Mouse (Mus musculus): ENCODE results near the gene Igf2. TPM values are rescaled to one million over a fixed set of nuclear protein-coding genes. Genes with fewer than 3 reads are reported as not detected.
A peak's percentile ranks its signal among the peaks of the same experiment; 100 is the strongest.

Igf2 gene
- polyA plus RNA-seq, 1 experiment from 2014 or later = 1,001 TPM

- WGBS = 77% methylated on average over 2 of the region's 2 CpGs
- H3K36me3 ChIP-seq = no peaks in the 10 kb centered on the region
- no peak for ATAC-seq (ENCODE audit: insufficient read depth, low FRiP score, low read depth)
Measured at GRCm38 (mm10) chr7:142613077-142613476, 53.5 kb downstream of the Igf2 start.

DNA sequence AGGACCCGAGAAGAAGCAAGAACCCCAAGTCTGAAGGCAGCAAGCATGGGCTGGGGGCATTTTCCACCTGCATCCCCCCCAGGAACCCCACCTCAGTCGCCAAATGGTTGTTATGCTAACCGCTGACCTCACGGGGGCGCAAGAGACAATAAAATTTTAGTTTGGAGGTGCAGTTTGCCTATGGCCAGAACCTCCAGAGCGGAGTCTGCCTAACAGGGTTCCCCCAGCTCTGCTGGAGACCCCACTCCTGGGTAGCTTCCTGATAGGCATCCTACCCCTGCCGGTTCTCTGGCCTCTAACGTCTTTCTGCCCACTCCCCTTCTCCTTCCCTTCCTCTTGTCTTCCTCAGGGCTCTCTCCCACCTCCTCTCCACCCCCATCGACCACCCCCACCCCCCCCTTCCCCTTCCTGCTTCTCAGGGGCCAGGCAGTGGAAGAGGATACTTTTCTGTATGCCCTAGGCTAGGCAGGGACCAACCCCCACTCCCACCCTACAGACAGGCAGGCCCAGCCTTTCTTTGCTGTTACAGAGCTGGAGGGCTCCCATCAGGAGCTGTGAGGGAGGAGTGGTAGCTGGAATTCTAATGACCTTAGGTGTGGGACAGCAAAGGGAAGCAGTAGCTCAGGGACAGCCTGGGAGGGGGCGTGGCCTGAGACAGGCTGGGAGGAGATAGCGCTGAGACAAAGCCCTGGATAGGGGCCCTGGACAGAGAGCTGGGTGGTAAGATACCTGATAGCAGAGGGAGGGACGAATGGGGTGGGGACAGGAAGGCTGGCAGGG, 55.8 kb downstream of the Igf2 start:
- H3K27ac ChIP-seq = peak overlapping the region; percentile 78

More at GRCm38 (mm10) chr7:142613077-142613476, 53.5 kb downstream of the Igf2 start:
- Histone ChIP-seq H3K4me3 (replicated peaks) (no peak overlapping the region), H3K4me2 (no peak overlapping the region), H3K9ac (no peak overlapping the region), H3K9me3 (no peaks in the 10 kb centered on the region), H3K4me1 (peaks cover 14% of the 10 kb centered on the region), H3K27me3 (replicated peaks) (no peaks in the 10 kb centered on the region), H3K27ac (no peak overlapping the region)

DNA sequence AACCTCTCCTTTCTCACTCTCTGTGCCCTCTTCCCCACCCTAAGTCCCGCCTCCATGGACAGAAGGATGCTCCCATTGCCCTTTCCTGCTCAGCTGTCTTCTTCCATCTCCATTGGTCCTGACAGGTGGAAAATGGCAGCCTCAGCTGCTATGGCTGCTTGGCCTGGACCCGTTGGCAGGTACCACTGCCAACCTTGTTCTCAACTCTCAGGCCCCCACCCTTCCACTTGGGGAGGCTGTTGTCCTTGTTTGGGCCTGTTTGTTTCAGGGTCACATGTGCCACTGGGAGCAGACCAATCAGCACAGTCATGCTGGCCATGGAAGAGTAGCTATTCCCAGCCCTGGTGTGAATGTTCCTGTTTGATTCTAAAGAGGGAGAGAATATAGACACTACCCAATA, 65.7 kb downstream of the Igf2 start:
- H3K36me3 ChIP-seq = no peaks in the 10 kb centered on the region
- H3K4me1 ChIP-seq = no peaks in the 10 kb centered on the region
- H3K27me3 ChIP-seq (replicated peaks) = no peaks in the 10 kb centered on the region
- no peak overlapping the region for H3K27ac ChIP-seq
- ATAC-seq (ENCODE audit: insufficient read depth, low FRiP score, low read depth) = no peak
- H3K4me3 ChIP-seq (replicated peaks) = no peak overlapping the region
- H3K9ac ChIP-seq = no peak overlapping the region
- H3K9me3 ChIP-seq = no peaks in the 10 kb centered on the region
- no peak overlapping the region for H3K4me2 ChIP-seq
- 86% methylated on average over 2 of the region's 2 CpGs for WGBS

More for the DNA sequence above, 55.8 kb downstream of the Igf2 start:
- no peaks in the 10 kb centered on the region for H3K27me3 ChIP-seq (replicated peaks)
- H3K4me2 ChIP-seq = peak overlapping the region; percentile 49
- no peaks in the 10 kb centered on the region for H3K36me3 ChIP-seq
- no peak overlapping the region for H3K9ac ChIP-seq
- ATAC-seq (ENCODE audit: insufficient read depth, low FRiP score, low read depth) = peak; percentile 96
- WGBS = 2% methylated on average over 12 of the region's 12 CpGs
- no peak overlapping the region for H3K4me3 ChIP-seq (replicated peaks)
- no peaks in the 10 kb centered on the region for H3K9me3 ChIP-seq
- H3K4me1 ChIP-seq = peaks cover 14% of the 10 kb centered on the region

MicroRNAs within 50 kb of the gene (microRNA counts, 519-probe panel; counts per million panel counts)
- microRNA mmu-miR-483 = 2,124 counts per million, percentile 29 among the panel's probes with 10 or more counts

Small RNA genes lying within 50 kb of the gene (microRNA-seq; reads per million reads assigned to microRNA genes)
- gene Mir483 = 1,704 reads per million, percentile 79 among the genes with 10 or more reads in this experiment

Other genes starting within 250 kb of the Igf2 start
- 13.2 and 19.6 TPM in 2 replicates for gene Syt8, start 232.0 kb downstream of the Igf2 start, polyA plus RNA-seq (2015; fragmentation: Nextera tagmentation; extraction: Ambion mirVana)
- gene Tnni2, start 225.0 kb downstream of the Igf2 start, polyA plus RNA-seq (2015; fragmentation: Nextera tagmentation; extraction: Ambion mirVana) = 10.4 and 13.3 TPM in 2 replicates
- gene Lsp1, start 206.0 kb downstream of the Igf2 start, polyA plus RNA-seq (2015; fragmentation: Nextera tagmentation; extraction: Ambion mirVana) = 196 and 211 TPM in 2 replicates
- gene Tnnt3, start 168.0 kb downstream of the Igf2 start, polyA plus RNA-seq (2015; fragmentation: Nextera tagmentation; extraction: Ambion mirVana) = 4.6 and 11.8 TPM in 2 replicates
- 21.9 and 26.2 TPM in 2 replicates for gene Mrpl23, start 134.1 kb downstream of the Igf2 start, polyA plus RNA-seq (2015; fragmentation: Nextera tagmentation; extraction: Ambion mirVana)
- 0.10 and 0.14 TPM in 2 replicates for gene Gm49394, start 3.1 kb upstream of the Igf2 start, polyA plus RNA-seq (2015; fragmentation: Nextera tagmentation; extraction: Ambion mirVana)
- 528 and 604 TPM in 2 replicates for gene Ins2, start 76.6 kb upstream of the Igf2 start, polyA plus RNA-seq (2015; fragmentation: Nextera tagmentation; extraction: Ambion mirVana)